Mouse (Mus musculus): ENCODE measurements at regions not wholly inside any gene's neighbourhood (a gene's known extent, or its start where the extent isn't known, plus 50 kb on each side); places are given as distances from the start of the nearest gene placed in this dataset.

GRCm38 (mm10) chr14:120102010-120102748, 59.9 kb upstream of the Oxgr1 start:
- DNase-seq (ENCODE audit: low read depth) = no peak

- DNase-seq (ENCODE audit: low read depth) = no peak
Observed at GRCm38 (mm10) chr14:120102749-120103142, 60.5 kb upstream of the Oxgr1 start.

- DNase-seq (ENCODE audit: low read depth) = no peak
Observed at GRCm38 (mm10) chr14:120109846-120110245, 67.6 kb upstream of the Oxgr1 start.

GRCm38 (mm10) chr14:120113316-120113715, 71.1 kb upstream of the Oxgr1 start:
- no peak for DNase-seq (ENCODE audit: low read depth)

- DNase-seq (ENCODE audit: low read depth) = no peak
Observed at GRCm38 (mm10) chr14:120118582-120118981, 76.3 kb upstream of the Oxgr1 start.

- DNase-seq (ENCODE audit: low read depth) = no peak
Observed at GRCm38 (mm10) chr14:120119094-120119501, 76.9 kb upstream of the Oxgr1 start.

- DNase-seq (ENCODE audit: low read depth) = no peak
Observed at GRCm38 (mm10) chr14:120119506-120119905, 77.3 kb upstream of the Oxgr1 start.

- no peak for DNase-seq (ENCODE audit: low read depth)
Observed at GRCm38 (mm10) chr14:120120261-120120660, 78.0 kb upstream of the Oxgr1 start.

- no peak for DNase-seq (ENCODE audit: low read depth)
Observed at GRCm38 (mm10) chr14:120125315-120125714, 83.1 kb upstream of the Oxgr1 start.

GRCm38 (mm10) chr14:120127481-120127880, 85.2 kb upstream of the Oxgr1 start:
- peak; percentile 83 for DNase-seq (ENCODE audit: low read depth)

GRCm38 (mm10) chr14:120134346-120135008, 92.2 kb upstream of the Oxgr1 start:
- DNase-seq (ENCODE audit: low read depth) = no peak

- no peak for DNase-seq (ENCODE audit: low read depth)
Observed at GRCm38 (mm10) chr14:120135198-120135597, 93.0 kb upstream of the Oxgr1 start.

GRCm38 (mm10) chr14:120136736-120137135, 94.5 kb upstream of the Oxgr1 start:
- DNase-seq (ENCODE audit: low read depth) = no peak

- DNase-seq (ENCODE audit: low read depth) = peak; percentile 91
Observed at GRCm38 (mm10) chr14:120137680-120138136, 95.5 kb upstream of the Oxgr1 start.

- no peak for DNase-seq (ENCODE audit: low read depth)
Observed at GRCm38 (mm10) chr14:120138546-120138945, 96.3 kb upstream of the Oxgr1 start.

- DNase-seq (ENCODE audit: low read depth) = no peak
Observed at GRCm38 (mm10) chr14:120139256-120139655, 97.0 kb upstream of the Oxgr1 start.

- no peak for DNase-seq (ENCODE audit: low read depth)
Observed at GRCm38 (mm10) chr14:120139671-120140071, 97.4 kb upstream of the Oxgr1 start.

GRCm38 (mm10) chr14:120140211-120140610, 98.0 kb upstream of the Oxgr1 start:
- no peak for DNase-seq (ENCODE audit: low read depth)

GRCm38 (mm10) chr14:120140791-120141747, 98.8 kb upstream of the Oxgr1 start:
- DNase-seq (ENCODE audit: low read depth) = no peak

- no peak for DNase-seq (ENCODE audit: low read depth)
Observed at GRCm38 (mm10) chr14:120142281-120142680, 100.0 kb upstream of the Oxgr1 start.

GRCm38 (mm10) chr14:120144451-120144850, 102.2 kb upstream of the Oxgr1 start:
- peak; percentile 69 for DNase-seq (ENCODE audit: low read depth)

- DNase-seq (ENCODE audit: low read depth) = peak; percentile 62
Observed at GRCm38 (mm10) chr14:120146312-120146711, 104.1 kb upstream of the Oxgr1 start.
